Mouse (Mus musculus) stomach, embryonic 14.5 days (tissue): ENCODE data around the gene Ppp2r5e. TPM values are rescaled to one million over a fixed set of nuclear protein-coding genes. Genes with fewer than 3 reads are reported as not detected.

ENCODE experiments used
- ATAC-seq: fragments of 200-750 bp; cut with Nextera tagmentation; 2 replicates; pipeline ENCODE4 v1.8.0; 2017; ENCODE audit warnings: low read depth, moderate TSS enrichment; ENCODE audit not compliant: insufficient number of reproducible peaks, insufficient read depth, low FRiP score
- H3K27ac ChIP-seq: fragments of 300-500 bp; sonication (generic); 2 replicates; pipeline ENCODE4 v1.5.1; 2014; ENCODE audit warnings: mild to moderate bottlenecking, low read length, moderate library complexity, mixed read lengths
- H3K27me3 ChIP-seq: fragments of 300-500 bp; sonication (generic); 2 replicates; pipeline ENCODE4 v1.6.1; 2014; ENCODE audit warnings: low read length, control low read depth, mixed read lengths; ENCODE audit not compliant: control insufficient read depth, insufficient read depth
- H3K36me3 ChIP-seq: fragments of 300-500 bp; sonication (generic); 2 replicates; pipeline ENCODE4 v1.6.1; 2014; ENCODE audit warnings: mild to moderate bottlenecking, control low read depth, low read length, moderate library complexity, mixed read lengths; ENCODE audit not compliant: control insufficient read depth, insufficient read depth
- H3K4me1 ChIP-seq: fragments of 300-500 bp; sonication (generic); 2 replicates; pipeline ENCODE4 v1.6.1; 2014; ENCODE audit warnings: low read length, control low read depth, mixed read lengths; ENCODE audit not compliant: control insufficient read depth, insufficient read depth
- H3K4me2 ChIP-seq: fragments of 300-500 bp; sonication (generic); replicated peaks from 2 replicates; pipeline ENCODE4 v1.6.1; 2014; ENCODE audit warnings: low read depth, low read length, control low read depth
- H3K4me3 ChIP-seq: fragments of 300-500 bp; sonication (generic); 2 replicates; pipeline ENCODE4 v1.5.1; 2014; ENCODE audit warnings: low read depth, low read length, control low read depth
- H3K9ac ChIP-seq: fragments of 300-500 bp; sonication (generic); replicated peaks from 2 replicates; pipeline ENCODE4 v1.6.1; 2014; ENCODE audit warnings: low read depth, mild to moderate bottlenecking, control low read depth, low read length, moderate library complexity, mixed read lengths
- H3K9me3 ChIP-seq: fragments of 300-500 bp; sonication (generic); 2 replicates; pipeline ENCODE4 v1.6.1; 2016; ENCODE audit warnings: low read depth, low read length, control low read depth; ENCODE audit not compliant: control insufficient read depth
- WGBS: fragments of 180-500 bp; shearing (Covaris S2); extraction: QIAGEN DNeasy Blood & Tissue Kit; methylation state at CpG from one replicate; pipeline ENCODE4 v1.1.7; 2014; 5-methylcytosine and 5-hydroxymethylcytosine counted together
- polyA plus RNA-seq: library from polyadenylated mRNA; unstranded; fragments of >200 nt; fragmentation: Nextera tagmentation; extraction: Ambion mirVana; gene quantifications from 2 replicates; pipeline ENCODE4 v1.2.1, GENCODE M21; 2014

The Ppp2r5e gene
- polyA plus RNA-seq, 1 experiment from 2014 or later = 17.2 TPM

- Histone ChIP-seq H3K4me1 (no peaks in the 10 kb centered on the region), H3K4me3 (no peak overlapping the region), H3K4me2 (no peak overlapping the region), H3K27ac (no peak overlapping the region), H3K36me3 (no peaks in the 10 kb centered on the region), H3K9ac (no peak overlapping the region), H3K27me3 (no peaks in the 10 kb centered on the region), H3K9me3 (no peaks in the 10 kb centered on the region)
- 72% methylated on average over 3 of the region's 3 CpGs for WGBS
- ATAC-seq = no peak
These were observed 52.7 kb downstream of the Ppp2r5e start for GRCm38 (mm10) chr12:75543346-75543745.

GRCm38 (mm10) chr12:75540621-75541171, 55.3 kb downstream of the Ppp2r5e start:
- Histone ChIP-seq H3K9ac (no peak overlapping the region), H3K27me3 (no peaks in the 10 kb centered on the region), H3K27ac (no peak overlapping the region), H3K9me3 (no peaks in the 10 kb centered on the region), H3K4me1 (peaks cover 16% of the 10 kb centered on the region; the same call in 1 of the 2 replicates), H3K36me3 (no peaks in the 10 kb centered on the region), H3K4me2 (no peak overlapping the region), H3K4me3 (no peak overlapping the region)
- ATAC-seq = no peak
- 81% methylated on average over 5 of the region's 5 CpGs for WGBS

- Histone ChIP-seq H3K36me3 (no peaks in the 10 kb centered on the region), H3K27me3 (no peaks in the 10 kb centered on the region), H3K4me2 (no peak overlapping the region), H3K9me3 (no peaks in the 10 kb centered on the region), H3K4me1 (peaks cover 16% of the 10 kb centered on the region; the same call in 1 of the 2 replicates), H3K4me3 (no peak overlapping the region), H3K27ac (no peak overlapping the region), H3K9ac (no peak overlapping the region)
- 81% methylated on average over 3 of the region's 3 CpGs for WGBS
- ATAC-seq = no peak
These were observed 56.8 kb downstream of the Ppp2r5e start for GRCm38 (mm10) chr12:75539228-75539627.

- no peaks in the 10 kb centered on the region for H3K36me3 ChIP-seq
- WGBS = 69% methylated on average over 6 of the region's 6 CpGs
- no peaks in the 10 kb centered on the region for H3K27me3 ChIP-seq
- H3K9me3 ChIP-seq = no peaks in the 10 kb centered on the region
- no peak overlapping the region for H3K4me3 ChIP-seq
- H3K9ac ChIP-seq = no peak overlapping the region
- H3K27ac ChIP-seq = no peak overlapping the region
- no peak overlapping the region for H3K4me2 ChIP-seq
- no peak for ATAC-seq
- H3K4me1 ChIP-seq = peaks cover 16% of the 10 kb centered on the region; the same call in 1 of the 2 replicates
These were observed 58.2 kb downstream of the Ppp2r5e start for GRCm38 (mm10) chr12:75537673-75538423.

GRCm38 (mm10) chr12:75537019-75537672, 58.9 kb downstream of the Ppp2r5e start:
- Histone ChIP-seq H3K36me3 (no peaks in the 10 kb centered on the region), H3K27me3 (no peaks in the 10 kb centered on the region), H3K9ac (no peak overlapping the region), H3K27ac (no peak overlapping the region), H3K4me3 (no peak overlapping the region), H3K9me3 (no peaks in the 10 kb centered on the region), H3K4me1 (peaks cover 16% of the 10 kb centered on the region; the same call in 1 of the 2 replicates), H3K4me2 (no peak overlapping the region)
- 38% methylated on average over 7 of the region's 7 CpGs for WGBS
- ATAC-seq = no peak

GRCm38 (mm10) chr12:75536566-75536965, 59.5 kb downstream of the Ppp2r5e start:
- Histone ChIP-seq H3K27ac (no peak overlapping the region), H3K4me1 (peaks cover 16% of the 10 kb centered on the region; the same call in 1 of the 2 replicates), H3K36me3 (no peaks in the 10 kb centered on the region), H3K27me3 (no peaks in the 10 kb centered on the region), H3K4me2 (no peak overlapping the region), H3K4me3 (no peak overlapping the region), H3K9ac (no peak overlapping the region), H3K9me3 (no peaks in the 10 kb centered on the region)
- WGBS = 72% methylated on average over 7 of the region's 7 CpGs
- no peak for ATAC-seq

GRCm38 (mm10) chr12:75533145-75533544, 62.9 kb downstream of the Ppp2r5e start:
- no peaks in the 10 kb centered on the region for H3K36me3 ChIP-seq
- H3K4me1 ChIP-seq = peaks cover 36% of the 10 kb centered on the region; the same call in 1 of the 2 replicates
- H3K27me3 ChIP-seq = no peaks in the 10 kb centered on the region
- ATAC-seq = no peak
- no peak overlapping the region for H3K4me3 ChIP-seq
- no peak overlapping the region for H3K9ac ChIP-seq
- H3K4me2 ChIP-seq = no peak overlapping the region
- no peak overlapping the region for H3K27ac ChIP-seq
- no peaks in the 10 kb centered on the region for H3K9me3 ChIP-seq

GRCm38 (mm10) chr12:75531895-75532294, 64.2 kb downstream of the Ppp2r5e start:
- H3K9me3 ChIP-seq = no peaks in the 10 kb centered on the region
- H3K9ac ChIP-seq = no peak overlapping the region
- no peaks in the 10 kb centered on the region for H3K36me3 ChIP-seq
- peaks cover 25% of the 10 kb centered on the region; the same call in 1 of the 2 replicates for H3K4me1 ChIP-seq
- no peak overlapping the region for H3K4me3 ChIP-seq
- no peak for ATAC-seq
- no peaks in the 10 kb centered on the region for H3K27me3 ChIP-seq
- WGBS = 52% methylated on average over 2 of the region's 2 CpGs
- H3K27ac ChIP-seq = no peak overlapping the region
- H3K4me2 ChIP-seq = no peak overlapping the region
